Mouse (Mus musculus): ENCODE data around the gene Glmn. TPM values are rescaled to one million over a fixed set of nuclear protein-coding genes. Genes with fewer than 3 reads are reported as not detected.

Gene Glmn
- polyA plus RNA-seq, 1 experiment from 2014 or later, result 19.8 TPM

GRCm38 (mm10) chr5:107556969-107557368 is 40.7 kb downstream of the Glmn start:
- ATAC-seq (no peak), DNase-seq (ENCODE audit: low read depth, low spot score) (no peak)
- TF ChIP-seq CTCF (IDR thresholded peaks at IDR 0.05), result no peak
- ChIA-PET POLR2A (interaction anchor here (0.8 kb wide), 1 partner anchor 14 kb away, joined by 3 read pairs; no protein-coding TSS in a partner anchor), CTCF (interaction anchor here (0.8 to 1.4 kb wide), 4 partner anchors 10 to 36 kb away, joined by 3 read pairs; no protein-coding TSS in a partner anchor)
- in situ Hi-C loops (cut with MboI; ENCODE audit: low pct_unique_long_range_greater_than_20kb), result no loop called here
- no peaks in the 10 kb centered on the region for H3K27me3 ChIP-seq

- in situ Hi-C loops (cut with MboI; ENCODE audit: low pct_unique_long_range_greater_than_20kb), result no loop called here
- ATAC-seq (no peak), DNase-seq (ENCODE audit: low read depth, low spot score) (no peak)
- CTCF ChIA-PET, result no interaction called here
- no peaks in the 10 kb centered on the region for H3K27me3 ChIP-seq
- TF ChIP-seq CTCF (IDR thresholded peaks at IDR 0.05), result no peak
- POLR2A ChIA-PET, result no interaction called here
Observed at GRCm38 (mm10) chr5:107554336-107554735, 43.4 kb downstream of the Glmn start.

GRCm38 (mm10) chr5:107548444-107548843 is 49.2 kb downstream of the Glmn start:
- ATAC-seq (no peak), DNase-seq (ENCODE audit: low read depth, low spot score) (no peak)
- H3K27me3 ChIP-seq, result no peaks in the 10 kb centered on the region
- in situ Hi-C loops (cut with MboI; ENCODE audit: low pct_unique_long_range_greater_than_20kb), result no loop called here
- no peak for TF ChIP-seq CTCF (IDR thresholded peaks at IDR 0.05)
- ChIA-PET POLR2A (no interaction called here), CTCF (interaction anchor here (1.3 kb wide), 1 partner anchor 18 kb away, joined by 3 read pairs; no protein-coding TSS in a partner anchor)

- in situ Hi-C loops (cut with MboI; ENCODE audit: low pct_unique_long_range_greater_than_20kb), result no loop called here
- DNase-seq (ENCODE audit: low read depth, low spot score) (no peak), ATAC-seq (no peak)
- no peaks in the 10 kb centered on the region for H3K27me3 ChIP-seq
- POLR2A ChIA-PET, result no interaction called here
- CTCF ChIA-PET, result interaction anchor here (1.3 kb wide), 1 partner anchor 18 kb away, joined by 3 read pairs; no protein-coding TSS in a partner anchor
- TF ChIP-seq CTCF (IDR thresholded peaks at IDR 0.05), result no peak
Observed at GRCm38 (mm10) chr5:107547955-107548354, 49.7 kb downstream of the Glmn start.

- CTCF ChIA-PET, result interaction anchor here (1.6 kb wide), 1 partner anchor 14 kb away, joined by 4 read pairs; no protein-coding TSS in a partner anchor
- in situ Hi-C loops (cut with MboI; ENCODE audit: low pct_unique_long_range_greater_than_20kb), result no loop called here
Observed at GRCm38 (mm10) chr5:107545927-107546326, 51.8 kb downstream of the Glmn start.

GRCm38 (mm10) chr5:107541696-107542095 is 56.0 kb downstream of the Glmn start:
- DNase-seq (ENCODE audit: low read depth, low spot score) (no peak), ATAC-seq (no peak)
- in situ Hi-C loops (cut with MboI; ENCODE audit: low pct_unique_long_range_greater_than_20kb), result no loop called here
- POLR2A ChIA-PET, result interaction anchor here (0.5 to 1.0 kb wide), 2 partner anchors 11 to 12 kb away, joined by 4 to 7 read pairs; no protein-coding TSS in a partner anchor
- H3K27me3 ChIP-seq, result peaks cover 18% of the 10 kb centered on the region
- no peak for TF ChIP-seq CTCF (IDR thresholded peaks at IDR 0.05)
- CTCF ChIA-PET, result no interaction called here

More at GRCm38 (mm10) chr5:107545927-107546326, 51.8 kb downstream of the Glmn start:
- POLR2A ChIA-PET, result interaction anchor here (0.6 kb wide), 1 partner anchor 14 kb away, joined by 4 read pairs; no protein-coding TSS in a partner anchor
- no peak for DNase-seq (ENCODE audit: low read depth, low spot score)
- no peak for ATAC-seq
- H3K27me3 ChIP-seq, result no peaks in the 10 kb centered on the region
- no peak for TF ChIP-seq CTCF (IDR thresholded peaks at IDR 0.05)

- ATAC-seq (no peak), DNase-seq (ENCODE audit: low read depth, low spot score) (no peak)
- ChIA-PET CTCF (no interaction called here), POLR2A (no interaction called here)
- H3K27me3 ChIP-seq, result peaks cover 39% of the 10 kb centered on the region
- no peak for TF ChIP-seq CTCF (IDR thresholded peaks at IDR 0.05)
- in situ Hi-C loops (cut with MboI; ENCODE audit: low pct_unique_long_range_greater_than_20kb), result no loop called here
Observed at GRCm38 (mm10) chr5:107534581-107534980, 63.1 kb downstream of the Glmn start, which contains the start of gene 1700028K03Rik. Gene 1700028K03Rik, plus strand, starts transcription at chr5:107534709.

- no peak for DNase-seq (ENCODE audit: low read depth, low spot score)
- ChIA-PET POLR2A (no interaction called here), CTCF (interaction anchor here (2.0 kb wide), 1 partner anchor 12 kb away, joined by 4 read pairs; no protein-coding TSS in a partner anchor)
- no peak for TF ChIP-seq CTCF (IDR thresholded peaks at IDR 0.05)
- H3K27me3 ChIP-seq, result peaks cover 42% of the 10 kb centered on the region
- no peak for ATAC-seq
- in situ Hi-C loops (cut with MboI; ENCODE audit: low pct_unique_long_range_greater_than_20kb), result no loop called here
Observed at GRCm38 (mm10) chr5:107533590-107533989, 64.1 kb downstream of the Glmn start.

- peaks cover 25% of the 10 kb centered on the region for H3K27me3 ChIP-seq
- no peak for TF ChIP-seq CTCF (IDR thresholded peaks at IDR 0.05)
- ChIA-PET CTCF (interaction anchor here (1.2 to 1.6 kb wide), 2 partner anchors 11 to 19 kb away, joined by 3 to 4 read pairs; no protein-coding TSS in a partner anchor), POLR2A (interaction anchor here (1.0 kb wide), 1 partner anchor 13 kb away, joined by 7 read pairs; no protein-coding TSS in a partner anchor)
- no peak for DNase-seq (ENCODE audit: low read depth, low spot score)
- in situ Hi-C loops (cut with MboI; ENCODE audit: low pct_unique_long_range_greater_than_20kb), result no loop called here
- ATAC-seq, result no peak
Observed at GRCm38 (mm10) chr5:107528856-107529255, 68.8 kb downstream of the Glmn start.

- peaks cover 8% of the 10 kb centered on the region for H3K27me3 ChIP-seq
- ChIA-PET POLR2A (no interaction called here), CTCF (interaction anchor here (1.0 kb wide), 1 partner anchor 10 kb away, joined by 3 read pairs; no protein-coding TSS in a partner anchor)
- TF ChIP-seq CTCF (IDR thresholded peaks at IDR 0.05), result no peak
- in situ Hi-C loops (cut with MboI; ENCODE audit: low pct_unique_long_range_greater_than_20kb), result loop anchor here (25.0 kb wide), 1 partner anchor 537 kb away; no protein-coding TSS in a partner anchor
- ATAC-seq (no peak), DNase-seq (ENCODE audit: low read depth, low spot score) (no peak)
Observed at GRCm38 (mm10) chr5:107524281-107524680, 73.4 kb downstream of the Glmn start.

- in situ Hi-C loops (cut with MboI; ENCODE audit: low pct_unique_long_range_greater_than_20kb), result loop anchor here (25.0 kb wide), 1 partner anchor 535 kb away; no protein-coding TSS in a partner anchor
- ATAC-seq (no peak), DNase-seq (ENCODE audit: low read depth, low spot score) (no peak)
- no peaks in the 10 kb centered on the region for H3K27me3 ChIP-seq
- no peak for TF ChIP-seq CTCF (IDR thresholded peaks at IDR 0.05)
- POLR2A ChIA-PET, result interaction anchor here (1.2 kb wide), 1 partner anchor 11 kb away, joined by 3 read pairs; no protein-coding TSS in a partner anchor
- CTCF ChIA-PET, result interaction anchor here (0.9 to 1.4 kb wide), 3 partner anchors 8 to 637 kb away, joined by 3 to 8 read pairs (median 4); no protein-coding TSS in a partner anchor
Observed at GRCm38 (mm10) chr5:107521897-107522296, 75.8 kb downstream of the Glmn start.
